Mouse (Mus musculus) hindbrain, embryonic 16.5 days (tissue): ENCODE results near the gene Slc25a34. TPM values are rescaled to one million over a fixed set of nuclear protein-coding genes. Genes with fewer than 3 reads are reported as not detected.

Experiments used
- ATAC-seq: fragments of 200-750 bp; cut with Nextera tagmentation; 2 replicates; pipeline ENCODE4 v1.8.0; 2017; ENCODE audit warnings: moderate TSS enrichment, moderate library complexity
- H3K27ac ChIP-seq: fragments of 300-500 bp; sonication (generic); 2 replicates; pipeline ENCODE4 v1.5.1; 2014; ENCODE audit warnings: low read depth, mild to moderate bottlenecking, control low read depth, low read length, moderate library complexity
- H3K27me3 ChIP-seq: fragments of 300-500 bp; sonication (generic); replicated peaks from 2 replicates; pipeline ENCODE4 v1.6.1; 2014; ENCODE audit warnings: low read length; ENCODE audit not compliant: control insufficient read depth, insufficient read depth
- H3K36me3 ChIP-seq: fragments of 300-500 bp; sonication (generic); 2 replicates; pipeline ENCODE4 v1.6.1; 2014; ENCODE audit warnings: mild to moderate bottlenecking, low read length, moderate library complexity, mixed read lengths; ENCODE audit not compliant: control insufficient read depth, insufficient read depth
- H3K4me1 ChIP-seq: fragments of 300-500 bp; sonication (generic); 2 replicates; pipeline ENCODE4 v1.6.1; 2014; ENCODE audit warnings: low read depth, low read length; ENCODE audit not compliant: control insufficient read depth, insufficient read depth
- H3K4me2 ChIP-seq: fragments of 300-500 bp; sonication (generic); 2 replicates; pipeline ENCODE4 v1.6.1; 2014; ENCODE audit warnings: mild to moderate bottlenecking, low read length, control low read depth, moderate library complexity
- H3K4me3 ChIP-seq: fragments of 300-500 bp; sonication (generic); 2 replicates; pipeline ENCODE4 v1.5.1; 2014; ENCODE audit warnings: mild to moderate bottlenecking, low read length, control low read depth, moderate library complexity
- H3K9ac ChIP-seq: fragments of 300-500 bp; sonication (generic); 2 replicates; pipeline ENCODE4 v1.6.1; 2014; ENCODE audit warnings: low read depth, mild to moderate bottlenecking, control low read depth, low read length, moderate library complexity
- H3K9me3 ChIP-seq: fragments of 300-500 bp; sonication (generic); 2 replicates; pipeline ENCODE4 v1.6.1; 2014; ENCODE audit warnings: mild to moderate bottlenecking, low read length, moderate library complexity; ENCODE audit not compliant: control insufficient read depth
- WGBS: fragments of 180-500 bp; shearing (Covaris S2); extraction: QIAGEN DNeasy Blood & Tissue Kit; methylation state at CpG from one replicate; pipeline ENCODE4 v1.1.7; 2014; 5-methylcytosine and 5-hydroxymethylcytosine counted together
- polyA plus RNA-seq: library from polyadenylated mRNA; unstranded; fragments of >200 nt; fragmentation: Nextera tagmentation; extraction: Ambion mirVana; gene quantifications from 2 replicates; pipeline ENCODE4 v1.2.1, GENCODE M21; 2015

Slc25a34 gene
- polyA plus RNA-seq: 0.54 and 0.81 TPM in 2 replicates

- H3K4me3 ChIP-seq: no peak within 1 kb of the TSS
- H3K9me3 ChIP-seq: no peaks in the 10 kb centered on the region
- H3K9ac ChIP-seq: no peak within 1 kb of the TSS
- peak; percentile 56 for ATAC-seq
- H3K36me3 ChIP-seq: peaks cover 24% of the 10 kb centered on the region
- WGBS: 64% methylated on average over 1 of the region's 1 CpGs
- no peak within 1 kb of the TSS for H3K4me2 ChIP-seq
- H3K27ac ChIP-seq: no peak within 1 kb of the TSS; the same call in 1 of the 2 replicates
- no peaks in the 10 kb centered on the region for H3K4me1 ChIP-seq
- no peaks in the 10 kb centered on the region; the same call in 1 of the 2 replicates for H3K27me3 ChIP-seq
These were observed at the start of gene Slc25a34 for GRCm38 (mm10) chr4:141623666-141624065. Gene Slc25a34, minus strand, starts transcription at chr4:141623821.

GRCm38 (mm10) chr4:141672325-141672724, 48.7 kb upstream of the Slc25a34 start:
- Histone ChIP-seq H3K27ac (no peak overlapping the region), H3K36me3 (no peaks in the 10 kb centered on the region), H3K4me3 (no peak overlapping the region), H3K27me3 (no peaks in the 10 kb centered on the region), H3K9ac (no peak overlapping the region), H3K9me3 (no peaks in the 10 kb centered on the region), H3K4me1 (no peaks in the 10 kb centered on the region), H3K4me2 (no peak overlapping the region)
- 73% methylated on average over 13 of the region's 13 CpGs for WGBS
- ATAC-seq: no peak

- H3K27ac ChIP-seq: no peak overlapping the region
- 79% methylated on average over 4 of the region's 4 CpGs for WGBS
- no peaks in the 10 kb centered on the region for H3K27me3 ChIP-seq
- H3K4me2 ChIP-seq: no peak overlapping the region
- no peaks in the 10 kb centered on the region for H3K36me3 ChIP-seq
- ATAC-seq: no peak
- no peak overlapping the region for H3K9ac ChIP-seq
- H3K9me3 ChIP-seq: no peaks in the 10 kb centered on the region
- H3K4me1 ChIP-seq: no peaks in the 10 kb centered on the region
- no peak overlapping the region for H3K4me3 ChIP-seq
These were observed 47.8 kb upstream of the Slc25a34 start for GRCm38 (mm10) chr4:141671389-141671788.

GRCm38 (mm10) chr4:141669898-141670712, 46.5 kb upstream of the Slc25a34 start:
- H3K27ac ChIP-seq: no peak overlapping the region
- H3K4me1 ChIP-seq: no peaks in the 10 kb centered on the region
- no peak overlapping the region for H3K4me3 ChIP-seq
- 89% methylated on average over 18 of the region's 18 CpGs for WGBS
- H3K9ac ChIP-seq: no peak overlapping the region
- H3K27me3 ChIP-seq: no peaks in the 10 kb centered on the region
- H3K4me2 ChIP-seq: no peak overlapping the region
- H3K9me3 ChIP-seq: no peaks in the 10 kb centered on the region
- H3K36me3 ChIP-seq: no peaks in the 10 kb centered on the region
- no peak for ATAC-seq

GRCm38 (mm10) chr4:141664799-141665198, 41.2 kb upstream of the Slc25a34 start, which contains the start of gene Plekhm2:
Gene Plekhm2, minus strand, starts transcription at chr4:141664899.
- no peaks in the 10 kb centered on the region for H3K9me3 ChIP-seq
- 72% methylated on average over 8 of the region's 8 CpGs for WGBS
- peak within 1 kb of the TSS; percentile 87 for H3K4me3 ChIP-seq
- peak within 1 kb of the TSS; percentile 93 for H3K9ac ChIP-seq
- no peaks in the 10 kb centered on the region for H3K27me3 ChIP-seq
- H3K4me2 ChIP-seq: peak within 1 kb of the TSS; percentile 76
- peak within 1 kb of the TSS; percentile 89 for H3K27ac ChIP-seq
- H3K4me1 ChIP-seq: peaks cover 13% of the 10 kb centered on the region
- no peaks in the 10 kb centered on the region for H3K36me3 ChIP-seq
- no peak for ATAC-seq

- H3K27me3 ChIP-seq: no peaks in the 10 kb centered on the region
- peak; percentile 85 for ATAC-seq
These were observed 40.6 kb upstream of the Slc25a34 start for GRCm38 (mm10) chr4:141664011-141664745.

GRCm38 (mm10) chr4:141663122-141663931, 39.7 kb upstream of the Slc25a34 start:
- Histone ChIP-seq H3K4me2 (peak overlapping the region; percentile 76), H3K4me1 (peaks cover 13% of the 10 kb centered on the region), H3K27me3 (no peaks in the 10 kb centered on the region), H3K9me3 (no peaks in the 10 kb centered on the region), H3K4me3 (peak overlapping the region; percentile 87), H3K9ac (peak overlapping the region; percentile 93), H3K36me3 (no peaks in the 10 kb centered on the region), H3K27ac (peak overlapping the region; percentile 89)
- ATAC-seq: 0 out of 2 replicates have a peak, but pooled peaks have one; percentile 28
- WGBS: 6% methylated on average over 34 of the region's 47 CpGs

More at GRCm38 (mm10) chr4:141664011-141664745, 40.6 kb upstream of the Slc25a34 start:
- H3K4me1 ChIP-seq: peaks cover 13% of the 10 kb centered on the region
- peak overlapping the region; percentile 76 for H3K4me2 ChIP-seq
- H3K36me3 ChIP-seq: no peaks in the 10 kb centered on the region
- H3K9ac ChIP-seq: peak overlapping the region; percentile 93
- peak overlapping the region; percentile 89 for H3K27ac ChIP-seq
- WGBS: under 1% methylated on average over 44 of the region's 60 CpGs
- H3K4me3 ChIP-seq: peak overlapping the region; percentile 87
- H3K9me3 ChIP-seq: no peaks in the 10 kb centered on the region

GRCm38 (mm10) chr4:141660884-141661283, 37.3 kb upstream of the Slc25a34 start:
- H3K27ac ChIP-seq: no peak overlapping the region
- no peak overlapping the region for H3K9ac ChIP-seq
- 79% methylated on average over 11 of the region's 11 CpGs for WGBS

More at GRCm38 (mm10) chr4:141660884-141661283, 37.3 kb upstream of the Slc25a34 start:
- Histone ChIP-seq H3K4me1 (peaks cover 13% of the 10 kb centered on the region), H3K9me3 (no peaks in the 10 kb centered on the region), H3K36me3 (0 out of 2 replicates have a peak, but pooled peaks cover 5% of the 10 kb centered on the region), H3K4me3 (no peak overlapping the region), H3K4me2 (no peak overlapping the region), H3K27me3 (no peaks in the 10 kb centered on the region)
- no peak for ATAC-seq
